Mouse (Mus musculus) testis, adult 2 months (tissue): ENCODE data around the gene Tmod4. TPM values are rescaled to one million over a fixed set of nuclear protein-coding genes. Genes with fewer than 3 reads are reported as not detected.
"Not testable (repeated sequence)": the region's sequence is repeated elsewhere in the genome, so short reads cannot be mapped to it uniquely, and the experiment has no call there.

Experiments used
- H3K27ac ChIP-seq: fragments of 200-500 bp; 2 replicates; pipeline ENCODE4 v1.5.1; 2012; ENCODE audit warnings: low read depth, low read length; ENCODE audit not compliant: control insufficient read depth, insufficient read depth
- H3K27me3 ChIP-seq: fragments of 200-500 bp; 2 replicates; pipeline ENCODE4 v1.6.1; 2012; ENCODE audit warnings: mild to moderate bottlenecking, low read length, moderate library complexity; ENCODE audit not compliant: control insufficient read depth, insufficient read depth
- H3K36me3 ChIP-seq: fragments of 200-500 bp; 2 replicates; pipeline ENCODE4 v1.6.1; 2012; ENCODE audit warnings: mild to moderate bottlenecking, low read length; ENCODE audit not compliant: control insufficient read depth, insufficient read depth
- H3K4me1 ChIP-seq: fragments of 200-500 bp; 2 replicates; pipeline ENCODE4 v1.6.1; 2012; ENCODE audit warnings: low read length; ENCODE audit not compliant: control insufficient read depth, insufficient read depth
- H3K4me3 ChIP-seq: fragments of 200-500 bp; 2 replicates; pipeline ENCODE4 v1.5.1; 2012; ENCODE audit warnings: low read depth, mild to moderate bottlenecking, low read length, moderate library complexity, mixed read lengths; ENCODE audit not compliant: control insufficient read depth
- CTCF ChIP-seq: fragments of 200-500 bp; IDR thresholded peaks from 2 replicates; pipeline ENCODE4 v1.5.1; 2012; ENCODE audit warnings: low read depth, mild to moderate bottlenecking, inconsistent platforms, low read length, moderate library complexity; ENCODE audit not compliant: control insufficient read depth, insufficient read depth, insufficient replicate concordance
- POLR2A ChIP-seq: fragments of 200-500 bp; IDR thresholded peaks from 2 replicates; pipeline ENCODE4 v1.6.1; 2012; ENCODE audit warnings: low read depth, mild to moderate bottlenecking, inconsistent platforms, low read length, moderate library complexity; ENCODE audit not compliant: control insufficient read depth
- polyA plus RNA-seq: library from polyadenylated mRNA; depleted of rRNA; stranded (reverse); fragments of >200 nt; gene quantifications from 2 replicates; pipeline ENCODE4 v1.2.3, GENCODE M21; 2012

The Tmod4 gene
- polyA plus RNA-seq, 1 experiment: 8.6 TPM

- TF ChIP-seq POLR2A: no peak
- no peak for TF ChIP-seq CTCF
- peaks cover 10% of the 10 kb centered on the region for H3K4me1 ChIP-seq
- H3K4me3 ChIP-seq: no peak overlapping the region
- H3K27ac ChIP-seq: no peak overlapping the region
- no peaks in the 10 kb centered on the region for H3K27me3 ChIP-seq
- H3K36me3 ChIP-seq: no peaks in the 10 kb centered on the region
Observed at GRCm38 (mm10) chr3:95130081-95130480, 5.8 kb downstream of the Tmod4 start.

- not testable (repeated sequence) for H3K4me1 ChIP-seq, H3K27ac ChIP-seq, H3K27me3 ChIP-seq, H3K36me3 ChIP-seq, H3K4me3 ChIP-seq
Observed at GRCm38 (mm10) chr3:95132389-95132788, 8.1 kb downstream of the Tmod4 start.

- TF ChIP-seq CTCF (no peak), POLR2A (no peak)
- H3K4me1 ChIP-seq: peaks cover 13% of the 10 kb centered on the region
- H3K36me3 ChIP-seq: no peaks in the 10 kb centered on the region; the same call in 1 of the 2 replicates
- peak overlapping the region; percentile 85 for H3K27ac ChIP-seq
- H3K27me3 ChIP-seq: no peaks in the 10 kb centered on the region
- peak overlapping the region; percentile 98 for H3K4me3 ChIP-seq
Observed at GRCm38 (mm10) chr3:95133176-95133575, 8.9 kb downstream of the Tmod4 start.

GRCm38 (mm10) chr3:95133680-95134101, 9.4 kb downstream of the Tmod4 start, which contains the start of the genes Scnm1 and Lysmd1:
Gene Scnm1, minus strand, starts transcription at chr3:95134011.
Gene Lysmd1, plus strand, starts transcription at chr3:95134088.
- Histone ChIP-seq H3K4me1 (peaks cover 14% of the 10 kb centered on the region), H3K36me3 (no peaks in the 10 kb centered on the region; the same call in 1 of the 2 replicates), H3K27me3 (no peaks in the 10 kb centered on the region), H3K4me3 (peak within 1 kb of the TSS; percentile 98), H3K27ac (peak within 1 kb of the TSS; percentile 85)
- TF ChIP-seq POLR2A (no peak), CTCF (no peak)

- H3K27ac ChIP-seq, H3K4me3 ChIP-seq, H3K36me3 ChIP-seq, H3K27me3 ChIP-seq: not testable (repeated sequence)
- H3K4me1 ChIP-seq: peaks cover 14% of the 10 kb centered on the region
Observed at GRCm38 (mm10) chr3:95134133-95134532, 9.9 kb downstream of the Tmod4 start.

GRCm38 (mm10) chr3:95135023-95135422, 10.7 kb downstream of the Tmod4 start:
- TF ChIP-seq POLR2A (no peak), CTCF (no peak)

GRCm38 (mm10) chr3:95135433-95136052, 11.3 kb downstream of the Tmod4 start:
- Histone ChIP-seq H3K4me1 (peaks cover 20% of the 10 kb centered on the region), H3K36me3 (no peaks in the 10 kb centered on the region; the same call in 1 of the 2 replicates), H3K27ac (peak overlapping the region; percentile 63; the same call in 1 of the 2 replicates), H3K27me3 (no peaks in the 10 kb centered on the region), H3K4me3 (no peak overlapping the region)
- TF ChIP-seq POLR2A (no peak), CTCF (no peak)

More at GRCm38 (mm10) chr3:95135023-95135422, 10.7 kb downstream of the Tmod4 start:
- Histone ChIP-seq H3K36me3 (no peaks in the 10 kb centered on the region; the same call in 1 of the 2 replicates), H3K4me1 (peaks cover 20% of the 10 kb centered on the region), H3K4me3 (peak overlapping the region; percentile 55), H3K27me3 (no peaks in the 10 kb centered on the region), H3K27ac (peak overlapping the region; percentile 53; the same call in 1 of the 2 replicates)

- Histone ChIP-seq H3K4me1 (peaks cover 20% of the 10 kb centered on the region), H3K36me3 (no peaks in the 10 kb centered on the region; the same call in 1 of the 2 replicates), H3K27me3 (no peaks in the 10 kb centered on the region), H3K27ac (no peak overlapping the region), H3K4me3 (no peak overlapping the region)
- TF ChIP-seq POLR2A (no peak), CTCF (no peak)
Observed at GRCm38 (mm10) chr3:95136336-95136735, 12.1 kb downstream of the Tmod4 start.
